Mouse (Mus musculus) testis, adult 2 months (tissue): ENCODE measurements around the gene Llcfc1.

Experiments
- CTCF ChIP-seq: fragments of 200-500 bp; IDR thresholded peaks from 2 replicates; pipeline ENCODE4 v1.5.1; 2012; ENCODE audit warnings: low read depth, mild to moderate bottlenecking, inconsistent platforms, low read length, moderate library complexity; ENCODE audit not compliant: control insufficient read depth, insufficient read depth, insufficient replicate concordance
- POLR2A ChIP-seq: fragments of 200-500 bp; IDR thresholded peaks from 2 replicates; pipeline ENCODE4 v1.6.1; 2012; ENCODE audit warnings: low read depth, mild to moderate bottlenecking, inconsistent platforms, low read length, moderate library complexity; ENCODE audit not compliant: control insufficient read depth

GRCm38 (mm10) chr6:41646220-41646619 is 38.0 kb upstream of the Llcfc1 start:
- TF ChIP-seq POLR2A (no peak), CTCF (no peak)
